Mouse (Mus musculus): ENCODE data around the gene Gm45713.
"Not testable (repeated sequence)": the region's sequence is repeated elsewhere in the genome, so short reads cannot be mapped to it uniquely, and the experiment has no call there.

Gene Gm45713

GRCm38 (mm10) chr7:45162996-45163615, 27.1 kb upstream of the Gm45713 start:
- no peak for DNase-seq (ENCODE audit: low spot score)

- DNase-seq (ENCODE audit: low spot score): no peak
Observed at GRCm38 (mm10) chr7:45162551-45162950, 26.5 kb upstream of the Gm45713 start.

GRCm38 (mm10) chr7:45161612-45162473, 25.8 kb upstream of the Gm45713 start:
- peak; percentile 95 for DNase-seq (ENCODE audit: low spot score)

- no peak for DNase-seq (ENCODE audit: low spot score)
Observed at GRCm38 (mm10) chr7:45160866-45161265, 24.8 kb upstream of the Gm45713 start.

GRCm38 (mm10) chr7:45160316-45160800, 24.3 kb upstream of the Gm45713 start:
- DNase-seq (ENCODE audit: low spot score): no peak

- no peak for DNase-seq (ENCODE audit: low spot score)
Observed at GRCm38 (mm10) chr7:45158991-45159390, 23.0 kb upstream of the Gm45713 start.

- no peak for DNase-seq (ENCODE audit: low spot score)
Observed at GRCm38 (mm10) chr7:45157459-45157858, 21.4 kb upstream of the Gm45713 start.

GRCm38 (mm10) chr7:45156206-45156605, 20.2 kb upstream of the Gm45713 start:
- DNase-seq (ENCODE audit: low spot score): no peak

- DNase-seq (ENCODE audit: low spot score): no peak
Observed at GRCm38 (mm10) chr7:45155590-45155989, 19.6 kb upstream of the Gm45713 start.

- peak; percentile 39 for DNase-seq (ENCODE audit: low spot score)
Observed at GRCm38 (mm10) chr7:45154993-45155514, 19.0 kb upstream of the Gm45713 start.

GRCm38 (mm10) chr7:45154096-45154992, 18.3 kb upstream of the Gm45713 start, which contains the start of the genes Pih1d1 and Aldh16a1:
TSS of gene Pih1d1 (plus strand) at chr7:45154303.
TSS of gene Aldh16a1 (minus strand) at chr7:45154584.
- DNase-seq (ENCODE audit: low spot score): peak; percentile 96

GRCm38 (mm10) chr7:45153586-45153985, 17.6 kb upstream of the Gm45713 start:
- no peak for DNase-seq (ENCODE audit: low spot score)

GRCm38 (mm10) chr7:45153052-45153451, 17.0 kb upstream of the Gm45713 start:
- not testable (repeated sequence) for DNase-seq (ENCODE audit: low spot score)

GRCm38 (mm10) chr7:45151303-45151702, 15.3 kb upstream of the Gm45713 start:
- DNase-seq (ENCODE audit: low spot score): no peak

- no peak for DNase-seq (ENCODE audit: low spot score)
Observed at GRCm38 (mm10) chr7:45150321-45150720, 14.3 kb upstream of the Gm45713 start.

- DNase-seq (ENCODE audit: low spot score): no peak
Observed at GRCm38 (mm10) chr7:45149545-45149944, 13.5 kb upstream of the Gm45713 start.

- DNase-seq (ENCODE audit: low spot score): no peak
Observed at GRCm38 (mm10) chr7:45148534-45149098, 12.6 kb upstream of the Gm45713 start.

- DNase-seq (ENCODE audit: low spot score): no peak
Observed at GRCm38 (mm10) chr7:45147899-45148298, 11.9 kb upstream of the Gm45713 start.

- no peak for DNase-seq (ENCODE audit: low spot score)
Observed at GRCm38 (mm10) chr7:45147267-45147666, 11.2 kb upstream of the Gm45713 start.

- no peak for DNase-seq (ENCODE audit: low spot score)
Observed at GRCm38 (mm10) chr7:45145460-45145859, 9.4 kb upstream of the Gm45713 start.
